Mouse (Mus musculus): ENCODE data around the gene Tead4. TPM values are rescaled to one million over a fixed set of nuclear protein-coding genes. Genes with fewer than 3 reads are reported as not detected.

The Tead4 gene
- polyA plus RNA-seq, 1 experiment from 2014 or later, result 0.65 TPM

GRCm38 (mm10) chr6:128183521-128183920 is 117.1 kb downstream of the Tead4 start:
- Histone ChIP-seq H3K9me3 (no peaks in the 10 kb centered on the region), H3K36me3 (no peaks in the 10 kb centered on the region), H3K4me2 (replicated peaks) (no peak overlapping the region), H3K9ac (replicated peaks) (no peak overlapping the region), H3K27me3 (no peaks in the 10 kb centered on the region), H3K4me1 (replicated peaks) (no peaks in the 10 kb centered on the region), H3K4me3 (replicated peaks) (no peak overlapping the region), H3K27ac (no peak overlapping the region)
- ATAC-seq, result no peak
- 58% methylated on average over 2 of the region's 2 CpGs for WGBS

GRCm38 (mm10) chr6:128181176-128181575 is 119.4 kb downstream of the Tead4 start:
- no peak for ATAC-seq
- Histone ChIP-seq H3K9me3 (no peaks in the 10 kb centered on the region), H3K4me2 (replicated peaks) (no peak overlapping the region), H3K36me3 (no peaks in the 10 kb centered on the region), H3K9ac (replicated peaks) (no peak overlapping the region), H3K27me3 (no peaks in the 10 kb centered on the region), H3K4me3 (replicated peaks) (no peak overlapping the region), H3K4me1 (replicated peaks) (no peaks in the 10 kb centered on the region), H3K27ac (no peak overlapping the region)
- WGBS, result 80% methylated on average over 5 of the region's 5 CpGs

GRCm38 (mm10) chr6:128179651-128180050 is 121.0 kb downstream of the Tead4 start:
- no peaks in the 10 kb centered on the region for H3K4me1 ChIP-seq (replicated peaks)
- no peak overlapping the region for H3K4me2 ChIP-seq (replicated peaks)
- no peaks in the 10 kb centered on the region for H3K36me3 ChIP-seq
- 94% methylated on average over 1 of the region's 1 CpGs for WGBS
- ATAC-seq, result no peak
- H3K27me3 ChIP-seq, result no peaks in the 10 kb centered on the region
- H3K4me3 ChIP-seq (replicated peaks), result no peak overlapping the region
- H3K9me3 ChIP-seq, result no peaks in the 10 kb centered on the region
- H3K27ac ChIP-seq, result no peak overlapping the region
- H3K9ac ChIP-seq (replicated peaks), result no peak overlapping the region

GRCm38 (mm10) chr6:128179247-128179646 is 121.4 kb downstream of the Tead4 start:
- Histone ChIP-seq H3K27ac (no peak overlapping the region), H3K4me3 (replicated peaks) (no peak overlapping the region), H3K36me3 (no peaks in the 10 kb centered on the region), H3K27me3 (no peaks in the 10 kb centered on the region), H3K4me2 (replicated peaks) (no peak overlapping the region), H3K4me1 (replicated peaks) (no peaks in the 10 kb centered on the region), H3K9me3 (no peaks in the 10 kb centered on the region), H3K9ac (replicated peaks) (no peak overlapping the region)
- ATAC-seq, result no peak
- 70% methylated on average over 5 of the region's 5 CpGs for WGBS

GRCm38 (mm10) chr6:128178681-128179080 is 121.9 kb downstream of the Tead4 start:
- H3K27ac ChIP-seq, result no peak overlapping the region
- H3K9ac ChIP-seq (replicated peaks), result no peak overlapping the region
- ATAC-seq, result no peak
- no peaks in the 10 kb centered on the region for H3K4me1 ChIP-seq (replicated peaks)
- no peaks in the 10 kb centered on the region for H3K9me3 ChIP-seq
- H3K27me3 ChIP-seq, result no peaks in the 10 kb centered on the region
- H3K4me2 ChIP-seq (replicated peaks), result no peak overlapping the region
- H3K36me3 ChIP-seq, result no peaks in the 10 kb centered on the region
- WGBS, result 87% methylated on average over 2 of the region's 2 CpGs
- H3K4me3 ChIP-seq (replicated peaks), result no peak overlapping the region

Other genes starting within 250 kb of the Tead4 start
- gene Tspan9, start 157.2 kb downstream of the Tead4 start, polyA plus RNA-seq (2015; fragmentation: Nextera tagmentation; extraction: Ambion mirVana), result 24.0 and 29.3 TPM in 2 replicates
- 17.8 and 19.6 TPM in 2 replicates for gene Tulp3, start 55.0 kb upstream of the Tead4 start, polyA plus RNA-seq (2015; fragmentation: Nextera tagmentation; extraction: Ambion mirVana)
- gene Rhno1, start 62.1 kb upstream of the Tead4 start, polyA plus RNA-seq (2015; fragmentation: Nextera tagmentation; extraction: Ambion mirVana), result 132 and 136 TPM in 2 replicates
- gene Foxm1, start 62.1 kb upstream of the Tead4 start, polyA plus RNA-seq (2015; fragmentation: Nextera tagmentation; extraction: Ambion mirVana), result 17.8 and 19.7 TPM in 2 replicates
- gene Tex52, start 74.6 kb upstream of the Tead4 start, polyA plus RNA-seq (2015; fragmentation: Nextera tagmentation; extraction: Ambion mirVana), result 0.44 and 0.63 TPM in 2 replicates
- not detected in 2 replicates for gene Gm44596, start 74.7 kb upstream of the Tead4 start, polyA plus RNA-seq (2015; fragmentation: Nextera tagmentation; extraction: Ambion mirVana)
- 7.7 and 7.8 TPM in 2 replicates for gene Nrip2, start 98.5 kb upstream of the Tead4 start, polyA plus RNA-seq (2015; fragmentation: Nextera tagmentation; extraction: Ambion mirVana)
- gene Itfg2, start 124.1 kb upstream of the Tead4 start, polyA plus RNA-seq (2015; fragmentation: Nextera tagmentation; extraction: Ambion mirVana), result 43.6 and 48.7 TPM in 2 replicates
- gene Fkbp4, start 137.9 kb upstream of the Tead4 start, polyA plus RNA-seq (2015; fragmentation: Nextera tagmentation; extraction: Ambion mirVana), result 430 and 454 TPM in 2 replicates
- 0.04 TPM in 1 of 2 replicates, not detected in the other for gene Pzp, start 225.9 kb upstream of the Tead4 start, polyA plus RNA-seq (2015; fragmentation: Nextera tagmentation; extraction: Ambion mirVana)